Mouse (Mus musculus) forebrain, embryonic 15.5 days (tissue): ENCODE data around the gene Slc6a9. TPM values are rescaled to one million over a fixed set of nuclear protein-coding genes. Genes with fewer than 3 reads are reported as not detected.
A peak's percentile ranks its signal among the peaks of the same experiment; 100 is the strongest.

ENCODE experiments used
- ATAC-seq: fragments of 200-750 bp; cut with Nextera tagmentation; replicated peaks from 2 replicates; pipeline ENCODE4 v1.8.0; 2017; ENCODE audit warnings: mild to moderate bottlenecking, moderate TSS enrichment, moderate library complexity
- H3K27ac ChIP-seq: fragments of 300-500 bp; sonication (generic); replicated peaks from 2 replicates; pipeline ENCODE4 v1.5.1; 2015; ENCODE audit warnings: mild to moderate bottlenecking, inconsistent platforms
- H3K27me3 ChIP-seq: fragments of 300-500 bp; sonication (generic); 2 replicates; pipeline ENCODE4 v1.6.1; 2015; ENCODE audit warnings: inconsistent platforms
- H3K36me3 ChIP-seq: fragments of 300-500 bp; sonication (generic); 2 replicates; pipeline ENCODE4 v1.6.1; 2015; ENCODE audit warnings: mild to moderate bottlenecking, inconsistent platforms
- H3K4me1 ChIP-seq: fragments of 300-500 bp; sonication (generic); 2 replicates; pipeline ENCODE4 v1.6.1; 2015; ENCODE audit warnings: inconsistent platforms
- H3K4me2 ChIP-seq: fragments of 300-500 bp; sonication (generic); replicated peaks from 2 replicates; pipeline ENCODE4 v1.6.1; 2015; ENCODE audit warnings: mild to moderate bottlenecking, inconsistent platforms
- H3K4me3 ChIP-seq: fragments of 300-500 bp; sonication (generic); 2 replicates; pipeline ENCODE4 v1.5.1; 2015; ENCODE audit warnings: mild to moderate bottlenecking, inconsistent platforms
- H3K9ac ChIP-seq: fragments of 300-500 bp; sonication (generic); replicated peaks from 2 replicates; pipeline ENCODE4 v1.6.1; 2015; ENCODE audit warnings: mild to moderate bottlenecking, inconsistent platforms
- H3K9me3 ChIP-seq: fragments of 300-500 bp; sonication (generic); 2 replicates; pipeline ENCODE4 v1.6.1; 2016; ENCODE audit warnings: inconsistent platforms
- WGBS: fragments of 180-500 bp; shearing (Covaris S2); methylation state at CpG from one replicate; pipeline ENCODE4 v1.1.7; 2015; ENCODE audit warnings: mixed read lengths; 5-methylcytosine and 5-hydroxymethylcytosine counted together
- polyA plus RNA-seq: library from polyadenylated mRNA; unstranded; fragments of >200 nt; fragmentation: Nextera tagmentation; extraction: Ambion mirVana; gene quantifications from 2 replicates; pipeline ENCODE4 v1.2.1, GENCODE M21; 2015

The Slc6a9 gene
- polyA plus RNA-seq, 1 experiment from 2014 or later: 11.3 TPM

- no peaks in the 10 kb centered on the region for H3K9me3 ChIP-seq
- no peak for ATAC-seq
Observed at GRCm38 (mm10) chr4:117898111-117898510, 63.8 kb downstream of the Slc6a9 start.

DNA sequence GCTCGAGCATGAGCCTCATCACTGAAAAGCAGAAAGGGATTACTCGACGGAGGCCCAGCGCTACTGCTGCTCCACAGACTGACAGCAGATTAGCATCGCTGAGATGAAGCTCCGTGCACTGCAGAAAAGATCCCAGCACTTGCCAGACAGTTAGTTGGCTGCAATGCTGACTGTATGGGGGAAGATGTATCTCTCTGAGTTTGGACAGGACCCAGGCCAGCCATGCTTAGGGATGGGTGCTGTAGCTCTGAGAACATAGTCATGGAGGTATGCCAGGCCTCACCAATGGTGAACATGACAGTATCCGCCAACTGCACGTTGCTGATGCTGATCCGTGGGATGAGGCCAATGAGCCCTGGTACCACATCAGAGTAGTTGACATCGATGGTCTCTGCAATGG, 69.8 kb downstream of the Slc6a9 start:
- Histone ChIP-seq H3K9me3 (no peaks in the 10 kb centered on the region), H3K27me3 (no peaks in the 10 kb centered on the region), H3K4me3 (no peak overlapping the region), H3K27ac (0 out of 2 replicates have a peak overlapping the region, but pooled peaks have one; percentile 54), H3K9ac (no peak overlapping the region), H3K4me1 (peaks cover 28% of the 10 kb centered on the region), H3K36me3 (peaks cover 64% of the 10 kb centered on the region), H3K4me2 (no peak overlapping the region)
- 74% methylated on average over 10 of the region's 10 CpGs for WGBS
- 0 out of 2 replicates have a peak, but pooled peaks have one; percentile 36 for ATAC-seq

More at GRCm38 (mm10) chr4:117898111-117898510, 63.8 kb downstream of the Slc6a9 start:
- H3K27me3 ChIP-seq: no peaks in the 10 kb centered on the region
- H3K4me1 ChIP-seq: no peaks in the 10 kb centered on the region
- no peak overlapping the region for H3K9ac ChIP-seq
- 86% methylated on average over 3 of the region's 3 CpGs for WGBS
- peaks cover 89% of the 10 kb centered on the region for H3K36me3 ChIP-seq
- no peak overlapping the region for H3K27ac ChIP-seq
- no peak overlapping the region for H3K4me3 ChIP-seq
- no peak overlapping the region for H3K4me2 ChIP-seq

DNA sequence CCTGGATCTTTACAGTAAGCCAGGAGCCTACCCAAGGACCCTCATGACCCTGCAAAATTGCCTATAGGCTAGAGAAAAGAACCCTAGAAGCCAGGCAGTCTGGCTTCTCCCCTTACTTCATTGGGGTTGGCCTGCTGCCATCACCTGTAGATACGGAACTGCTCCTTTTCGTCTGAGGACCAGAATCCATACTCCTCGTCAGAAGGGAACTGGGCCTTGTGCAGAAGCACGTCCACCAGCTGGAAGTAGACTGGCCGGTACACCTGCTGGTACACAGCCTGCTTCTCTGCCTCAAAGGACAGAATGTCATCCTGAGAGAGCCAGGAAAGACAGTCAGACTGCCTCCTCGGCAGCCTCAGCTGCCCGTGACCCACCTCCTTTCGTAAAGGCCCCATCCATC, 70.5 kb downstream of the Slc6a9 start:
- no peak overlapping the region for H3K4me3 ChIP-seq
- no peaks in the 10 kb centered on the region for H3K9me3 ChIP-seq
- peaks cover 57% of the 10 kb centered on the region for H3K36me3 ChIP-seq
- peaks cover 35% of the 10 kb centered on the region for H3K4me1 ChIP-seq
- no peak overlapping the region for H3K4me2 ChIP-seq
- no peak for ATAC-seq
- H3K27me3 ChIP-seq: no peaks in the 10 kb centered on the region
- H3K9ac ChIP-seq: no peak overlapping the region
- 91% methylated on average over 8 of the region's 8 CpGs for WGBS
- no peak overlapping the region for H3K27ac ChIP-seq

DNA sequence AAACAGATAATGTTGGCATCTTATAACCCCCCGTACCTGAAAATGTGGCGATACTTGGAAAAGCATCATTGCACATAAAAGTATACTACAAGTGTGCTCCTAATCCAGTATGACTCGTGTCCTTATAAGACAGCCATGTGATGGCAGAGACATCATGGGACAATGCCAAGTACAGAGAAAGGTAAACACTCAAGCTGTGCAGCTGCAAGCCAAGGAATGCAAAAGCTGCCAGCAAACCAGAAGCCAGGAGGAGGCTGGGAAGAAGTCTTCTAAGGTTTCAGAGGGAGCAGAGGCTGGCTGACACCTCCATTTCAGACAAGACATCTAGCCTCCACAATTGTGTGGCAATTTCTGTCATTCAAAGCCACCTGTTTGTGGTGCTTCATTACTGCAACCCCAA, 71.9 kb downstream of the Slc6a9 start:
- no peak overlapping the region for H3K4me3 ChIP-seq
- no peak overlapping the region for H3K9ac ChIP-seq
- H3K4me2 ChIP-seq: no peak overlapping the region
- H3K9me3 ChIP-seq: no peaks in the 10 kb centered on the region
- H3K27ac ChIP-seq: 0 out of 2 replicates have a peak overlapping the region, but pooled peaks have one; percentile 8
- H3K4me1 ChIP-seq: peaks cover 48% of the 10 kb centered on the region
- H3K27me3 ChIP-seq: no peaks in the 10 kb centered on the region
- 79% methylated on average over 3 of the region's 3 CpGs for WGBS
- peaks cover 47% of the 10 kb centered on the region for H3K36me3 ChIP-seq
- ATAC-seq: no peak

DNA sequence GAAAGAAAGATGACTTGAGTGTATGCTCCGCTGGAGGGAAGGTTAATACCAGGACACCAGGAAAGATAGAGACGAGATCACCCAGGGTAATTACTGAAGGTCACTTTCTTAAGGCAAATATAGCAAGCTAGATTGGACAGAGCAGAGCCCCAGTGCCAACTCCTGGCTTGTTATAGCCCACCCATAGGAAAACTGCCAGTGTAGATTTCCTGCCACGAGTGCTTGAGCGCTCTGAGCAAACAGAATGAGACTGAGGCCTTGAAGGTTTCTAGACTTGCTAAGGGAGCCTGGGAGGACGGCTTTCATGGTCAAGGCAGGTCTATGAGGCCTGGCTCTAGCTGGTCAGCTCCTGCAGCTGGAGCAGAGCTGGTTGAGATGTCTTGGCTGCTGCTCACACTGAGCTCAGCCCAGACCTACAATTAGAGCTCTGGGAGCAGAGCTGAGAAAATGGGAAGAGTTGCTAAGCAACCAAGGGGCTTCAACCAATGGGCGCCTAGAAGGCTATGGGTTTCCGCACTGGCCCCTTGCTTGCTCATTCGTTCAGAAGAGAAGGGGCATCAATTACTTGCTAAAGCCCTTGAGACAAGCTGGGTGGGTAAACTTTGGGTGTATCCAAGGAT, 74.6 kb downstream of the Slc6a9 start:
- ATAC-seq: peak; percentile 87
- Histone ChIP-seq H3K9me3 (no peaks in the 10 kb centered on the region), H3K36me3 (peaks cover 28% of the 10 kb centered on the region), H3K9ac (0 out of 2 replicates have a peak overlapping the region, but pooled peaks have one; percentile 26), H3K4me1 (peaks cover 75% of the 10 kb centered on the region), H3K4me2 (peak overlapping the region; percentile 45), H3K27ac (peak overlapping the region; percentile 84), H3K27me3 (no peaks in the 10 kb centered on the region), H3K4me3 (peak overlapping the region; percentile 23)
- 40% methylated on average over 8 of the region's 8 CpGs for WGBS

GRCm38 (mm10) chr4:117912131-117912561, 77.8 kb downstream of the Slc6a9 start:
- no peak overlapping the region for H3K4me3 ChIP-seq
- H3K9me3 ChIP-seq: no peaks in the 10 kb centered on the region
- WGBS: 92% methylated on average over 13 of the region's 13 CpGs
- peaks cover 13% of the 10 kb centered on the region; the same call in 1 of the 2 replicates for H3K36me3 ChIP-seq
- no peak for ATAC-seq
- peak overlapping the region; percentile 100 for H3K4me2 ChIP-seq
- no peak overlapping the region for H3K27ac ChIP-seq
- H3K4me1 ChIP-seq: peaks cover 76% of the 10 kb centered on the region
- H3K9ac ChIP-seq: no peak overlapping the region
- H3K27me3 ChIP-seq: no peaks in the 10 kb centered on the region

GRCm38 (mm10) chr4:117912685-117913273, 78.5 kb downstream of the Slc6a9 start:
- Histone ChIP-seq H3K27me3 (no peaks in the 10 kb centered on the region), H3K4me1 (peaks cover 73% of the 10 kb centered on the region), H3K36me3 (peaks cover 13% of the 10 kb centered on the region; the same call in 1 of the 2 replicates), H3K9me3 (no peaks in the 10 kb centered on the region), H3K9ac (peak overlapping the region; percentile 92), H3K4me3 (peak overlapping the region; percentile 90), H3K4me2 (peak overlapping the region; percentile 100), H3K27ac (no peak overlapping the region)
- 64% methylated on average over 7 of the region's 7 CpGs for WGBS
- ATAC-seq: no peak

GRCm38 (mm10) chr4:117913421-117913820, 79.1 kb downstream of the Slc6a9 start:
- Histone ChIP-seq H3K27ac (peak overlapping the region; percentile 86; the same call in 1 of the 2 replicates), H3K4me1 (peaks cover 67% of the 10 kb centered on the region), H3K9me3 (no peaks in the 10 kb centered on the region), H3K4me3 (peak overlapping the region; percentile 90), H3K4me2 (peak overlapping the region; percentile 100), H3K27me3 (no peaks in the 10 kb centered on the region), H3K9ac (peak overlapping the region; percentile 92), H3K36me3 (peaks cover 13% of the 10 kb centered on the region; the same call in 1 of the 2 replicates)
- no peak for ATAC-seq
- WGBS: 42% methylated on average over 3 of the region's 3 CpGs

- H3K9ac ChIP-seq: peak overlapping the region; percentile 92
- H3K36me3 ChIP-seq: peaks cover 13% of the 10 kb centered on the region; the same call in 1 of the 2 replicates
- no peaks in the 10 kb centered on the region for H3K27me3 ChIP-seq
- WGBS: 15% methylated on average over 8 of the region's 8 CpGs
- H3K9me3 ChIP-seq: no peaks in the 10 kb centered on the region
- H3K4me2 ChIP-seq: peak overlapping the region; percentile 100
- peaks cover 61% of the 10 kb centered on the region for H3K4me1 ChIP-seq
- H3K27ac ChIP-seq: peak overlapping the region; percentile 86
- ATAC-seq: 0 out of 2 replicates have a peak, but pooled peaks have one; percentile 0
- H3K4me3 ChIP-seq: peak overlapping the region; percentile 90
Observed at GRCm38 (mm10) chr4:117914031-117914430, 79.7 kb downstream of the Slc6a9 start.

DNA sequence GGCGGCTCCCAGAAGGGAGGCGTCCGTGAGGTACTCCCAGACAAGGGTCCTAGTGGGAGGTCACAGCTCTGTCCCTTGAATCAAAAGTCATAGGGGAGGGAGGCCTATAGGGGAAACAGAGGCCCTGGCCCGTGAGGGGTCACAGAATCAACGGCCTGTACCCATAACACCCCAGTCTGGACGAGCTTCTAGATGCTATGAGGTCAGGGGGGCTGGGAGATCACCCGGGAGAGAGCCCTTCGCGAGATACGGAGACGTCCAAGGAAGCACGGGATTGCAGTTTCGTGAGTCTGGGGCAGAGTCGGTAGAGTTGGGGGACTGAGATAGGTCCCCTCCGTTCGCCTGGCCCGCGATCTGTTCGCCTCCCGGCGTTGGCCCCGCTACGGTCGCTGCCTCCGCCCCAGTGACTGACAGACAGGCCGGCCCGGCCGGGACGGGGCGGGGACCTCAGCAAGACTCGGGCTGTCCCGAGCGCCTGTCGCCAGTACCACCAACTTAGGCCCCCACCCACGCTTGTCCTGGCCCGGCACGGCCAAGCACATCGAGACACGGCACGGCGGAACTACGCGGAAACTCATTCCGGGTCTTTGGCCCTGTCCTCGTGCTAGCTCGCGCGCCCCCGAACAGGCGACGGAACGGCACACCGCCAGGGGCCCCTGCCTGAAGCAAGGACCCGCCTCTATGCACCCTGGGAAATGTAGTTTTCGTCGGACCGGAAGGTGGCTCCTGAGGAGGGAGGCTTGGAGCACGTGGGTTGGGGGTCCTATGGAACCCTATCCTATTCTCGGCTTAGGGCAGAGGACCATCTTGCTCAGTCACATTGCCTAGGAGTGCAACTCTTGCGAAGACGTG, 80.5 kb downstream of the Slc6a9 start, which contains the start of gene Ipo13:
Ipo13 (minus strand) TSS at position 409 of the 852 bp plus-strand sequence.
- Histone ChIP-seq H3K27ac (peak within 1 kb of the TSS; percentile 86), H3K4me3 (peak within 1 kb of the TSS; percentile 90), H3K9me3 (no peaks in the 10 kb centered on the region), H3K4me1 (peaks cover 54% of the 10 kb centered on the region), H3K36me3 (peaks cover 13% of the 10 kb centered on the region; the same call in 1 of the 2 replicates), H3K27me3 (no peaks in the 10 kb centered on the region), H3K4me2 (peak within 1 kb of the TSS; percentile 100), H3K9ac (peak within 1 kb of the TSS; percentile 92)
- WGBS: under 1% methylated on average over 61 of the region's 61 CpGs
- peak; percentile 97 for ATAC-seq

DNA sequence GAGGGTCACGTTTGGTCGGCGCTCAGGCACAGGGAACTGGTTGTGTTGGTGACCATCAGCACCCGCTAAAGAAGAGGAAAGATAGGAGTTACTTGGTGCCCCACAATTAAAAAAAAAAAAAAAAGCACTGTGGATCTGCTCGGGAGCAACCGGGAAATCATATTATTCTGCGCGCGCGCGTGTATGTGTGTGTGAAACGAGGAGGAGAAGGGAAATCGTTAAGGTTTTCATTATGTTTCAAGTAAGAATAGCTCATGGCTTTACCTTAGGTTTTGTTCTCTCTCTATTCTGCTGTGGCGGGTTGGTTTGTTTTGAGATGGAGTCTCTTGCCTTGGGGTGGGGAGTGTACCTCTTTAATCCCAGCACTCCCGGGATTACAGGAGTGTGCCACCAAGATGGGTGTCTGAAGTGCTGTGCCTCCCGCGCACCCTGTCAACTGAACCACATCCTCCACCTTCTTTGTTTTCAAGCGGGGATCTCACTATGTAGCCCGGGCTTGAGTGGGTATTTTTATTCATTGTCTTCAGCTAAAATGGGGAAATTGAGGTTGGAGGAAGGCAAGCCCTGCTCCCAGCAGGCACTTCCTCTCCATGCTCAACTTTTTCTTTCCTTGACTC, 81.3 kb downstream of the Slc6a9 start:
- ATAC-seq: no peak
- Histone ChIP-seq H3K4me2 (peak overlapping the region; percentile 100), H3K9ac (peak overlapping the region; percentile 92), H3K9me3 (no peaks in the 10 kb centered on the region), H3K4me3 (peak overlapping the region; percentile 90), H3K36me3 (peaks cover 13% of the 10 kb centered on the region; the same call in 1 of the 2 replicates), H3K27ac (peak overlapping the region; percentile 86), H3K4me1 (peaks cover 46% of the 10 kb centered on the region), H3K27me3 (no peaks in the 10 kb centered on the region)
- WGBS: 4% methylated on average over 19 of the region's 19 CpGs
